Mouse (Mus musculus) stomach, postnatal 0 days (tissue): Measurements from ENCODE around the gene Rap1gap2. TPM values are rescaled to one million over a fixed set of nuclear protein-coding genes. Genes with fewer than 3 reads are reported as not detected.
A peak's percentile ranks its signal among the peaks of the same experiment; 100 is the strongest.

Experiments
- ATAC-seq: fragments of 200-750 bp; cut with Nextera tagmentation; 2 replicates; pipeline ENCODE4 v1.8.0; 2017; ENCODE audit not compliant: low FRiP score, low TSS enrichment
- DNase-seq: peaks from one replicate; pipeline ENCODE4 v3.0.0-alpha.2; 2016; ENCODE audit warnings: low spot score
- H3K27ac ChIP-seq: fragments of 300-500 bp; sonication (generic); replicated peaks from 2 replicates; pipeline ENCODE4 v1.5.1; 2014; ENCODE audit warnings: mild to moderate bottlenecking, control low read depth
- H3K27me3 ChIP-seq: fragments of 300-500 bp; sonication (generic); 2 replicates; pipeline ENCODE4 v1.6.1; 2014; ENCODE audit warnings: low read length; ENCODE audit not compliant: control insufficient read depth, insufficient read depth
- H3K36me3 ChIP-seq: fragments of 300-500 bp; sonication (generic); 2 replicates; pipeline ENCODE4 v1.6.1; 2014; ENCODE audit warnings: low read length, mixed read lengths; ENCODE audit not compliant: control insufficient read depth, insufficient read depth
- H3K4me1 ChIP-seq: fragments of 300-500 bp; sonication (generic); replicated peaks from 2 replicates; pipeline ENCODE4 v1.6.1; 2014; ENCODE audit warnings: antibody characterized with exemption; ENCODE audit not compliant: control insufficient read depth, insufficient read depth
- H3K4me2 ChIP-seq: fragments of 300-500 bp; sonication (generic); replicated peaks from 2 replicates; pipeline ENCODE4 v1.6.1; 2014; ENCODE audit warnings: low read depth, mild to moderate bottlenecking, control low read depth, moderate library complexity
- H3K4me3 ChIP-seq: fragments of 300-500 bp; sonication (generic); 2 replicates; pipeline ENCODE4 v1.5.1; 2014; ENCODE audit warnings: low read depth, low read length, control low read depth
- H3K9ac ChIP-seq: fragments of 300-500 bp; sonication (generic); 2 replicates; pipeline ENCODE4 v1.6.1; 2014; ENCODE audit warnings: mild to moderate bottlenecking, low read length, control low read depth, mixed read lengths
- H3K9me3 ChIP-seq: fragments of 300-500 bp; sonication (generic); 2 replicates; pipeline ENCODE4 v1.6.1; 2016; ENCODE audit warnings: low read length; ENCODE audit not compliant: control insufficient read depth
- CTCF ChIP-seq: IDR thresholded peaks from 2 replicates; pipeline ENCODE4 v1.5.1; 2016; ENCODE audit warnings: antibody characterized with exemption, low read depth, mild to moderate bottlenecking, moderate library complexity
- EP300 ChIP-seq: optimal IDR thresholded peaks from 2 replicates; pipeline ENCODE3; 2016; ENCODE audit warnings: antibody characterized with exemption
- WGBS: fragments of 180-500 bp; shearing (Covaris S2); extraction: QIAGEN DNeasy Blood & Tissue Kit; methylation state at CpG from one replicate; pipeline ENCODE4 v1.1.7; 2014; 5-methylcytosine and 5-hydroxymethylcytosine counted together
- polyA plus RNA-seq: library from polyadenylated mRNA; unstranded; fragments of >200 nt; fragmentation: Nextera tagmentation; extraction: Ambion mirVana; gene quantifications from 2 replicates; pipeline ENCODE4 v1.2.1, GENCODE M21; 2015

Gene Rap1gap2
- polyA plus RNA-seq, 1 experiment from 2014 or later = 7.6 TPM

GRCm38 (mm10) chr11:74597283-74597989 is 13.3 kb downstream of the Rap1gap2 start:
- DNase-seq (peak; percentile 33), ATAC-seq (peak; percentile 82)
- H3K4me1 ChIP-seq = no peaks in the 10 kb centered on the region
- TF ChIP-seq CTCF = no peak
- no peak for TF ChIP-seq EP300
- H3K9me3 ChIP-seq = no peaks in the 10 kb centered on the region
- no peak overlapping the region for H3K27ac ChIP-seq
- H3K27me3 ChIP-seq = no peaks in the 10 kb centered on the region
- 47% methylated on average over 4 of the region's 4 CpGs for WGBS
- no peak overlapping the region for H3K9ac ChIP-seq
- H3K36me3 ChIP-seq = no peaks in the 10 kb centered on the region
- H3K4me3 ChIP-seq = no peak overlapping the region
- no peak overlapping the region for H3K4me2 ChIP-seq

DNA sequence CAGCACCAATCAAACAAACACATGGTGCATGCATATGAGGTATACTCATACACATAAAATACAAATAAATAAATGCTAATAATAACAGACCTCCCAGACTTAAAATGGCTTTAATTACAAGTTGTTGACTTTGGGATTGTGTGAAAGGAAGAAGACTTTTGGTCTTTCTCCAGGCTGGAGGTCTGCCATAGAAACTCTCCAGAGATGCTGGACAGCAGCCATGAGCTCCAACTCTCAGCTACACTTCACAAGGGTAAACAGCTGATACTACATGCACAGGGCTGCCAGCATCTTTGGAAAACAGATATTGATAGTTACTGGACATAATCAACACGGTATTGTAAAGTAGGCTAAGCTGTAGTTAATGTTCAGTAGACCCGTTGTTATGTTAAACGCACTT is 18.5 kb downstream of the Rap1gap2 start:
- H3K9me3 ChIP-seq = no peaks in the 10 kb centered on the region
- H3K4me3 ChIP-seq = no peak overlapping the region
- H3K27me3 ChIP-seq = peaks cover 11% of the 10 kb centered on the region
- ATAC-seq (no peak), DNase-seq (no peak)
- no peaks in the 10 kb centered on the region for H3K36me3 ChIP-seq
- no peaks in the 10 kb centered on the region for H3K4me1 ChIP-seq
- H3K27ac ChIP-seq = no peak overlapping the region
- no peak overlapping the region for H3K4me2 ChIP-seq
- WGBS = 77% methylated on average over 3 of the region's 3 CpGs
- no peak overlapping the region for H3K9ac ChIP-seq
- no peak for TF ChIP-seq CTCF
- TF ChIP-seq EP300 = no peak

GRCm38 (mm10) chr11:74590691-74591090 is 20.0 kb downstream of the Rap1gap2 start:
- WGBS = 32% methylated on average over 13 of the region's 13 CpGs
- H3K4me1 ChIP-seq = no peaks in the 10 kb centered on the region
- TF ChIP-seq EP300 (no peak), CTCF (no peak)
- no peak overlapping the region for H3K9ac ChIP-seq
- H3K27me3 ChIP-seq = peaks cover 11% of the 10 kb centered on the region
- no peaks in the 10 kb centered on the region for H3K36me3 ChIP-seq
- H3K4me3 ChIP-seq = no peak overlapping the region
- ATAC-seq (no peak), DNase-seq (no peak)
- H3K4me2 ChIP-seq = no peak overlapping the region
- no peak overlapping the region for H3K27ac ChIP-seq
- H3K9me3 ChIP-seq = no peaks in the 10 kb centered on the region

DNA sequence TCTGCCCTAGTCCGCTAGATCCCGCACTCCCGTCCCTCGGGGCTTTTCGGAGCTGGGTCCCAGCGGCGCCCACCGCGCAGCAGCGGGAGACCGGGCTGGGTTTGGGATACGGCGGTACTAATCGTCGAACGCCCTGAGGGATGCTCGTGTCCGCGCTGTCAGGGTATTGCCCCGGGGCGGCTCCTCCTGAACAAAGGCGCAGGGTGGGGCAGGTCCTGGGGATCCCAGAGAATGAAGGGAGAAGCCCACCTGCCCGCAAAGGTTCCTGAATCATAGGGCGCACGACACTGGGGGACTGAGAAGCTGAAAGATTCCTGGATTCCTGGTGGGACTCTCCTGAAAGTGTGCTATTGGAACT is 20.5 kb downstream of the Rap1gap2 start:
- no peak overlapping the region for H3K27ac ChIP-seq
- no peaks in the 10 kb centered on the region for H3K4me1 ChIP-seq
- H3K9ac ChIP-seq = no peak overlapping the region
- DNase-seq (no peak), ATAC-seq (0 out of 2 replicates have a peak, but pooled peaks have one; percentile 6)
- TF ChIP-seq EP300 (no peak), CTCF (no peak)
- no peaks in the 10 kb centered on the region for H3K9me3 ChIP-seq
- peak overlapping the region; percentile 49 for H3K4me2 ChIP-seq
- H3K4me3 ChIP-seq = peak overlapping the region; percentile 27; the same call in 1 of the 2 replicates
- 2% methylated on average over 25 of the region's 25 CpGs for WGBS
- H3K27me3 ChIP-seq = peaks cover 11% of the 10 kb centered on the region
- no peaks in the 10 kb centered on the region for H3K36me3 ChIP-seq

DNA sequence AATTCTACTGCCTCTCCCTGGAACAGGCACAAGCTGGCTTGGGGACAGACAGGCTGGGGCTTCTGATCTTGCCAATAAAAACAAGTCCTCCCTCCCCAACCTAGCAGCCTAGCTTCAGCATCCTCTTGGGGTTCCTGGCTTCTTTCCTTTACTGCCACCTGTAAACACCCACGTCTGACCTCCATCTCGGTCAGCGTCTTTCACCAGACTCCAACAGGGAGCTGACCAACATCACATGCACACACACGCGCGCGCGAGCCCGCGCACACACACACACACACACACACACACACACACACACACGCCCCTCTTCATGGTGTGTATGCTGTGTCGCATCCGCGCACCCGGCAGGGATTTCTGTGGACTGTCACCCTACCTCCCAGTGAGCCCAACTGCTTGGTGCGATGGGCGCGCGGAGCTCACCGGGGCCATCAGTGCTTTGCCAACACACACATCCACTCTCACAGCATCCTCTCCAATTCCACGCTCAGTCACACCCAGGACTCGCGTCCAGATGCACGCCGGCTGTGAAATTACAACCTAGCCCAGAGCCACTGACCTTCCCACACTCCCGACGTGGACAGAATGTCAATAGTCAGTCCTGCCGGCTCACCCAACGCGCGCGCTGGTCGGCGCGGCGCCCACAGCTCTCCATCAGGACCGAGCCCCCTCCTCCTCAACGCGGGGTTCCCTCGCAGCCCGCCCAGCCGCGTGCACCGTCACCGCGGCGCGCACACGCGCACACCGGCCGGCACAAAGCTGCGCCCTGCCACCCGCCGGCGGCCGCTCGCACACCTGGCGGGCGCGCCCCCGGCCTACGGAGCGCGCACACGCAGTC is 21.1 kb downstream of the Rap1gap2 start:
- Histone ChIP-seq H3K36me3 (no peaks in the 10 kb centered on the region), H3K27me3 (peaks cover 11% of the 10 kb centered on the region), H3K4me2 (peak overlapping the region; percentile 49), H3K9me3 (no peaks in the 10 kb centered on the region), H3K4me3 (peak overlapping the region; percentile 27; the same call in 1 of the 2 replicates), H3K4me1 (no peaks in the 10 kb centered on the region), H3K9ac (no peak overlapping the region), H3K27ac (no peak overlapping the region)
- TF ChIP-seq EP300 = no peak
- no peak for TF ChIP-seq CTCF
- ATAC-seq (peak; percentile 17; the same call in 1 of the 2 replicates), DNase-seq (peak; percentile 16)
- 4% methylated on average over 66 of the region's 66 CpGs for WGBS

DNA sequence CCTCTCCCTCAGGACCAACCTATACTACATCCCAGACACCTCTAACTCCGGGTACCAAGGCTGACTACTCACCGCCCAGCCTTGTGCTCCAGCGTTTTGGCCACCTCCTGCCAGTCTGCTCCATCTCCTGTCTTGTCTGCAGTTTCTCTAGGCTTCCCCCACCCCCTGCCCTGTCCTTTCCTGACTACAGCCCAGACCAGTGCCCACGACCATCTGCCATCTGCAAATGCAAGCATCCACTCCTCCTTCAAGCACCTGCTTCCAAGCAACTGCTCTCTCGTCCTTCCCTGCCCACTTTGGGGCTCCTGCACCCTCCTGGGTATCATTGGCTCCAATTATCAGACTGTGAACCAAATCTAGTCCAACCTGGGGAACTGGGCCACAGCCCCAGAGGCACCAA is 24.3 kb downstream of the Rap1gap2 start:
- H3K27ac ChIP-seq = no peak overlapping the region
- no peak overlapping the region for H3K4me3 ChIP-seq
- no peaks in the 10 kb centered on the region for H3K9me3 ChIP-seq
- no peak for TF ChIP-seq CTCF
- ATAC-seq = no peak
- H3K9ac ChIP-seq = no peak overlapping the region
- peaks cover 11% of the 10 kb centered on the region for H3K27me3 ChIP-seq
- no peak for DNase-seq
- no peak overlapping the region for H3K4me2 ChIP-seq
- H3K36me3 ChIP-seq = no peaks in the 10 kb centered on the region
- WGBS = 67% methylated on average over 5 of the region's 5 CpGs
- no peaks in the 10 kb centered on the region for H3K4me1 ChIP-seq
